Mouse (Mus musculus) intestine, embryonic 14.5 days (tissue): Measurements from ENCODE around the gene Psg16. TPM values are rescaled to one million over a fixed set of nuclear protein-coding genes. Genes with fewer than 3 reads are reported as not detected.
A peak's percentile ranks its signal among the peaks of the same experiment; 100 is the strongest.

Experiments
- ATAC-seq: fragments of 200-750 bp; cut with Nextera tagmentation; replicated peaks from 2 replicates; pipeline ENCODE4 v1.8.0; 2017; ENCODE audit warnings: low read depth, moderate number of reproducible peaks, moderate TSS enrichment, moderate library complexity; ENCODE audit not compliant: low FRiP score, low TSS enrichment
- DNase-seq: peaks from one replicate; pipeline ENCODE4 v3.0.0-alpha.2; 2018; ENCODE audit warnings: low spot score
- H3K27ac ChIP-seq: fragments of 300-500 bp; sonication (generic); 2 replicates; pipeline ENCODE4 v1.5.1; 2014; ENCODE audit warnings: low read depth, mild to moderate bottlenecking, control low read depth
- H3K27me3 ChIP-seq: fragments of 300-500 bp; sonication (generic); replicated peaks from 2 replicates; pipeline ENCODE4 v1.6.1; 2014; ENCODE audit warnings: low read length, control low read depth; ENCODE audit not compliant: control insufficient read depth, insufficient read depth
- H3K36me3 ChIP-seq: fragments of 300-500 bp; sonication (generic); 2 replicates; pipeline ENCODE4 v1.6.1; 2014; ENCODE audit warnings: low read length, control low read depth; ENCODE audit not compliant: control insufficient read depth, insufficient read depth
- H3K4me1 ChIP-seq: fragments of 300-500 bp; sonication (generic); replicated peaks from 2 replicates; pipeline ENCODE4 v1.6.1; 2014; ENCODE audit warnings: low read length, control low read depth, mixed read lengths; ENCODE audit not compliant: control insufficient read depth, insufficient read depth
- H3K4me2 ChIP-seq: fragments of 300-500 bp; sonication (generic); 2 replicates; pipeline ENCODE4 v1.6.1; 2014; ENCODE audit warnings: low read length
- H3K4me3 ChIP-seq: fragments of 300-500 bp; sonication (generic); 2 replicates; pipeline ENCODE4 v1.5.1; 2014; ENCODE audit warnings: low read depth, low read length, control low read depth, mixed read lengths
- H3K9ac ChIP-seq: fragments of 300-500 bp; sonication (generic); 2 replicates; pipeline ENCODE4 v1.6.1; 2014; ENCODE audit warnings: mild to moderate bottlenecking, low read length
- H3K9me3 ChIP-seq: fragments of 300-500 bp; sonication (generic); 2 replicates; pipeline ENCODE4 v1.6.1; 2016; ENCODE audit warnings: low read length, control low read depth; ENCODE audit not compliant: control insufficient read depth
- WGBS: fragments of 180-500 bp; shearing (Covaris S2); extraction: QIAGEN DNeasy Blood & Tissue Kit; methylation state at CpG from one replicate; pipeline ENCODE4 v1.1.7; 2014; 5-methylcytosine and 5-hydroxymethylcytosine counted together
- polyA plus RNA-seq: library from polyadenylated mRNA; unstranded; fragments of >200 nt; fragmentation: Nextera tagmentation; extraction: Ambion mirVana; gene quantifications from 2 replicates; pipeline ENCODE4 v1.2.1, GENCODE M21; 2014

The Psg16 gene
- polyA plus RNA-seq, 1 experiment from 2014 or later, result 0.11 TPM

GRCm38 (mm10) chr7:17059463-17059844 lies 14.4 kb upstream of the Psg16 start:
- peak overlapping the region; percentile 65 for H3K4me3 ChIP-seq

GRCm38 (mm10) chr7:17060031-17060781 lies 13.6 kb upstream of the Psg16 start:
- Histone ChIP-seq H3K27ac (peak overlapping the region; percentile 95), H3K36me3 (peaks cover under 1% of the 10 kb centered on the region; the same call in 1 of the 2 replicates), H3K4me2 (peak overlapping the region; percentile 67), H3K4me1 (peaks cover 50% of the 10 kb centered on the region), H3K4me3 (peak overlapping the region; percentile 65), H3K9me3 (no peaks in the 10 kb centered on the region), H3K27me3 (no peaks in the 10 kb centered on the region), H3K9ac (peak overlapping the region; percentile 64)
- peak; percentile 97 for DNase-seq
- 23% methylated on average over 9 of the region's 9 CpGs for WGBS
- no peak for ATAC-seq

More at GRCm38 (mm10) chr7:17059463-17059844, 14.4 kb upstream of the Psg16 start:
- 65% methylated on average over 3 of the region's 3 CpGs for WGBS
- DNase-seq, result peak; percentile 52
- ATAC-seq, result no peak
- peak overlapping the region; percentile 30; the same call in 1 of the 2 replicates for H3K9ac ChIP-seq
- H3K36me3 ChIP-seq, result peaks cover 8% of the 10 kb centered on the region
- peak overlapping the region; percentile 95 for H3K27ac ChIP-seq
- peak overlapping the region; percentile 67 for H3K4me2 ChIP-seq
- peaks cover 50% of the 10 kb centered on the region for H3K4me1 ChIP-seq
- no peaks in the 10 kb centered on the region for H3K27me3 ChIP-seq
- no peaks in the 10 kb centered on the region for H3K9me3 ChIP-seq

GRCm38 (mm10) chr7:17060782-17061605 lies 12.8 kb upstream of the Psg16 start:
- Histone ChIP-seq H3K4me3 (peak overlapping the region; percentile 65), H3K4me1 (peaks cover 50% of the 10 kb centered on the region), H3K4me2 (peak overlapping the region; percentile 67), H3K27ac (peak overlapping the region; percentile 95), H3K9me3 (no peaks in the 10 kb centered on the region), H3K36me3 (no peaks in the 10 kb centered on the region), H3K9ac (peak overlapping the region; percentile 64), H3K27me3 (no peaks in the 10 kb centered on the region)
- ATAC-seq (no peak), DNase-seq (peak; percentile 60)
- 76% methylated on average over 21 of the region's 22 CpGs for WGBS

GRCm38 (mm10) chr7:17062389-17062788 lies 11.5 kb upstream of the Psg16 start, which contains the start of gene Hif3a:
Hif3a (minus strand) TSS chr7:17062427.
- Histone ChIP-seq H3K4me2 (peak within 1 kb of the TSS; percentile 67), H3K9ac (peak within 1 kb of the TSS; percentile 64), H3K27ac (peak within 1 kb of the TSS; percentile 86), H3K4me3 (peak within 1 kb of the TSS; percentile 65), H3K4me1 (peaks cover 42% of the 10 kb centered on the region), H3K9me3 (no peaks in the 10 kb centered on the region), H3K27me3 (no peaks in the 10 kb centered on the region), H3K36me3 (no peaks in the 10 kb centered on the region)
- WGBS, result 0% methylated on average over 15 of the region's 15 CpGs
- DNase-seq, result peak; percentile 88
- ATAC-seq, result peak; percentile 68

- Histone ChIP-seq H3K27ac (peak overlapping the region; percentile 86), H3K36me3 (no peaks in the 10 kb centered on the region), H3K4me1 (peaks cover 37% of the 10 kb centered on the region), H3K4me3 (peak overlapping the region; percentile 65), H3K4me2 (peak overlapping the region; percentile 67), H3K27me3 (no peaks in the 10 kb centered on the region), H3K9ac (peak overlapping the region; percentile 64), H3K9me3 (no peaks in the 10 kb centered on the region)
- peak; percentile 79 for DNase-seq
- ATAC-seq, result peak; percentile 40
- WGBS, result 11% methylated on average over 11 of the region's 11 CpGs
Observed at GRCm38 (mm10) chr7:17062845-17063244, 11.0 kb upstream of the Psg16 start.

- H3K36me3 ChIP-seq, result no peaks in the 10 kb centered on the region
- peak; percentile 46 for DNase-seq
Observed at GRCm38 (mm10) chr7:17065620-17066019, 8.2 kb upstream of the Psg16 start.

GRCm38 (mm10) chr7:17066412-17066811 lies 7.4 kb upstream of the Psg16 start:
- Histone ChIP-seq H3K4me3 (no peak overlapping the region), H3K9me3 (no peaks in the 10 kb centered on the region), H3K9ac (no peak overlapping the region), H3K36me3 (no peaks in the 10 kb centered on the region), H3K4me1 (peaks cover 7% of the 10 kb centered on the region), H3K27ac (no peak overlapping the region), H3K4me2 (no peak overlapping the region), H3K27me3 (no peaks in the 10 kb centered on the region)
- no peak for ATAC-seq
- 3% methylated on average over 2 of the region's 2 CpGs for WGBS
- peak; percentile 98 for DNase-seq

More at GRCm38 (mm10) chr7:17065620-17066019, 8.2 kb upstream of the Psg16 start:
- 65% methylated on average over 9 of the region's 9 CpGs for WGBS
- Histone ChIP-seq H3K4me2 (no peak overlapping the region), H3K9me3 (no peaks in the 10 kb centered on the region), H3K9ac (no peak overlapping the region), H3K4me3 (no peak overlapping the region), H3K27me3 (no peaks in the 10 kb centered on the region), H3K4me1 (peaks cover 15% of the 10 kb centered on the region), H3K27ac (no peak overlapping the region)
- no peak for ATAC-seq

- ATAC-seq, result no peak
- no peak overlapping the region for H3K4me2 ChIP-seq
- H3K36me3 ChIP-seq, result no peaks in the 10 kb centered on the region
- no peaks in the 10 kb centered on the region for H3K9me3 ChIP-seq
- no peak overlapping the region for H3K9ac ChIP-seq
- peaks cover 6% of the 10 kb centered on the region; the same call in 1 of the 2 replicates for H3K4me1 ChIP-seq
- H3K4me3 ChIP-seq, result no peak overlapping the region
- no peak overlapping the region for H3K27ac ChIP-seq
- no peaks in the 10 kb centered on the region for H3K27me3 ChIP-seq
- peak; percentile 41 for DNase-seq
Observed at GRCm38 (mm10) chr7:17067000-17067399, 6.8 kb upstream of the Psg16 start.
